Mouse (Mus musculus) erythroblast, embryonic 14.5 days (primary cell): ENCODE results near the gene Ppargc1a.

Experiments
- GATA1 ChIP-seq: IDR thresholded peaks from 2 replicates; pipeline ENCODE4 v1.6.1; 2012; ENCODE audit warnings: low read length, inconsistent platforms, mixed read lengths
- TAL1 ChIP-seq: IDR thresholded peaks from 3 replicates; pipeline ENCODE4 v1.6.1; 2012; ENCODE audit warnings: low read length, inconsistent platforms, mixed read lengths

DNA sequence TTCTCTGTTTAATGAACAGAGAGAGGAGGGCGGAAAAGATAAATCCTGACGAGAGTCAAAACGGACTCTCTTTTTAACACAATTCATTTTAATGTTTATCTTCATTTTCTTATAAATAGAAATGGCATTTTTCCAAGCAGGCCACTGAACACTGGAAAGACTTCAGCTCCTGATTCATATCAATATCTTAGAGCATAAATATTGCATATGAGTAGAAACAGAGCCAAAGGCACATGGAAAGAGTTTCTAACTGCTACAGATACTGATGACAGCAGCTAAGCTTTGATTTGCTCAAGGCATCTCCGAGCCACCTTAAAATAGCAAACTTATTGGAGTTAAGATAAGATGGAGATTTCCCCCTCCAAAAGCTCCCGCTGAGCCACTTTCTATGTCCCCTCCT, 14.3 kb downstream of the Ppargc1a start:
- TF ChIP-seq GATA1 (no peak), TAL1 (no peak)
